Mouse (Mus musculus): ENCODE measurements around the gene Zfp560.

GRCm38 (mm10) chr9:20430004-20430403 is 45.0 kb upstream of the Zfp560 start:
- TF ChIP-seq CTCF (IDR thresholded peaks at IDR 0.05; ENCODE audit: control insufficient read depth, insufficient read depth, insufficient read length) (no peak), USF1 (IDR thresholded peaks at IDR 0.05; ENCODE audit: low read depth) (no peak), MYOG (IDR thresholded peaks at IDR 0.05; ENCODE audit: control insufficient read depth, extremely low read depth, insufficient read length) (no peak), FOSL1 (IDR thresholded peaks at IDR 0.05; ENCODE audit: insufficient read depth, low read length, poor library complexity, severe bottlenecking) (no peak), MAX (IDR thresholded peaks at IDR 0.05) (no peak), CEBPB (IDR thresholded peaks at IDR 0.05; ENCODE audit: low read depth) (no peak), MYOD1 (IDR thresholded peaks at IDR 0.05; ENCODE audit: control insufficient read depth, insufficient read length, low read depth) (no peak)

Measured in C2C12 (cell line).